Mouse (Mus musculus): ENCODE results near the gene Gpr65.
"Not testable (repeated sequence)": the region's sequence is repeated elsewhere in the genome, so short reads cannot be mapped to it uniquely, and the experiment has no call there.

Gene Gpr65

GRCm38 (mm10) chr12:98268441-98269369, at the start of gene Gpr65:
Gene Gpr65, plus strand, starts transcription at chr12:98268635.
- no peak for DNase-seq

- DNase-seq, result no peak
Measured at GRCm38 (mm10) chr12:98223286-98223685, 45.1 kb upstream of the Gpr65 start.

GRCm38 (mm10) chr12:98227037-98227436, 41.4 kb upstream of the Gpr65 start:
- no peak for DNase-seq

- not testable (repeated sequence) for DNase-seq
Measured at GRCm38 (mm10) chr12:98238478-98238877, 30.0 kb upstream of the Gpr65 start.

- DNase-seq, result no peak
Measured at GRCm38 (mm10) chr12:98244161-98244560, 24.3 kb upstream of the Gpr65 start.

GRCm38 (mm10) chr12:98244865-98245264, 23.6 kb upstream of the Gpr65 start:
- DNase-seq, result no peak

- DNase-seq, result no peak
Measured at GRCm38 (mm10) chr12:98246835-98247234, 21.6 kb upstream of the Gpr65 start.

GRCm38 (mm10) chr12:98249671-98250070, 18.8 kb upstream of the Gpr65 start:
- DNase-seq, result no peak

GRCm38 (mm10) chr12:98250327-98250726, 18.1 kb upstream of the Gpr65 start:
- no peak for DNase-seq

- no peak for DNase-seq
Measured at GRCm38 (mm10) chr12:98252417-98252816, 16.0 kb upstream of the Gpr65 start.

- no peak for DNase-seq
Measured at GRCm38 (mm10) chr12:98255373-98255995, 13.0 kb upstream of the Gpr65 start.

GRCm38 (mm10) chr12:98258371-98258844, 10.0 kb upstream of the Gpr65 start:
- no peak for DNase-seq

- DNase-seq, result peak; percentile 88
Measured at GRCm38 (mm10) chr12:98258845-98259517, 9.5 kb upstream of the Gpr65 start, which contains the start of gene Galc. Gene Galc, minus strand, starts transcription at chr12:98259459.

GRCm38 (mm10) chr12:98259518-98259852, 8.9 kb upstream of the Gpr65 start:
- no peak for DNase-seq

- DNase-seq, result no peak
Measured at GRCm38 (mm10) chr12:98265697-98266096, 2.7 kb upstream of the Gpr65 start.

GRCm38 (mm10) chr12:98269791-98270745, 1.6 kb downstream of the Gpr65 start:
- DNase-seq, result no peak

GRCm38 (mm10) chr12:98270810-98271566, 2.6 kb downstream of the Gpr65 start:
- no peak for DNase-seq

GRCm38 (mm10) chr12:98272433-98272832, 4.0 kb downstream of the Gpr65 start:
- DNase-seq, result no peak

GRCm38 (mm10) chr12:98280530-98280929, 12.1 kb downstream of the Gpr65 start:
- DNase-seq, result peak; percentile 50

GRCm38 (mm10) chr12:98280996-98281395, 12.6 kb downstream of the Gpr65 start:
- DNase-seq, result no peak

- peak; percentile 24 for DNase-seq
Measured at GRCm38 (mm10) chr12:98282776-98283486, 14.5 kb downstream of the Gpr65 start.

Measured in right cerebral cortex, postnatal 25 days (tissue).